Mouse (Mus musculus): Measurements from ENCODE around the gene Gpr155. TPM values are rescaled to one million over a fixed set of nuclear protein-coding genes. Genes with fewer than 3 reads are reported as not detected.

Gpr155 gene
- total and polyA plus RNA-seq, 3 experiments, result 0.23 to 0.99 TPM; not detected in 1

DNA sequence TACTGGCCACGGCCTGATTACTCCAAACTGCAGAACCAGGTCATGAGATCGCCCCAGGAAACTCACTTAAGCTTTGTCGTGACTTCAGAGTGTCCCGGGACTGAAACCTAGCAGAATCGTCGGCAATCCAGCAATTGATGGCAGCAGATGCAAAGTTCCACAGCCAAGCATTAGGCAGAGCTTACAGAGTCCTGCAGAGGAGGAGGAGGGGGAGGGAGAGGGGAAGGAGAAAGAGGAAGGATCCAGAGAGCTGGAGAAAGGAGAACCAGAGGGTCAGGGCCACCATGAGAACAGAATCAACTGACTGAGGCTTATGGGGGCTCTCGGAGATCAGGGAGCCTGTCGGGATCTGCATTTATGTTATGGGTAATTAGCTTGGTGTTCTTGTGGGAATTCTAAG lies 48.0 kb downstream of the Gpr155 start:
- Histone ChIP-seq H3K27me3 (ENCODE audit: control insufficient read depth in 1 of 2, insufficient read depth in 2 of 2, low read length in 2 of 2) (no peaks in the 10 kb centered on the region), H3K9ac (ENCODE audit: control insufficient read depth, low read depth, low read length, poor library complexity, severe bottlenecking) (no peak overlapping the region), H3K9me3 (replicated peaks; ENCODE audit: insufficient read depth, low read length) (no peaks in the 10 kb centered on the region), H3K4me3 (ENCODE audit: control insufficient read depth in 1 of 2, insufficient read depth in 1 of 2, low read depth in 2 of 2, low read length in 2 of 2) (no peak overlapping the region), H3K79me2 (ENCODE audit: control insufficient read depth, insufficient read depth, low read length, poor library complexity) (no peaks in the 10 kb centered on the region), H3K4me1 (ENCODE audit: control insufficient read depth in 1 of 2, insufficient read depth in 2 of 2, low read length in 2 of 2) (no peaks in the 10 kb centered on the region), H3K36me3 (ENCODE audit: control insufficient read depth in 1 of 2, insufficient read depth in 2 of 2, low read length in 2 of 2) (no peaks in the 10 kb centered on the region), H3K27ac (ENCODE audit: control insufficient read depth, low read depth, low read length) (no peak overlapping the region)
- no peak for DNase-seq (ENCODE audit: low read depth, low spot score)
- TF ChIP-seq SMC3 (IDR thresholded peaks at IDR 0.05; ENCODE audit: low read depth, low read length), result no peak
- TF ChIP-seq TBP (IDR thresholded peaks at IDR 0.05; ENCODE audit: low read depth, low read length), result no peak
- TF ChIP-seq MAFK (IDR thresholded peaks at IDR 0.05; ENCODE audit: borderline replicate concordance, low read depth, low read length), result no peak
- no peak for TF ChIP-seq HCFC1 (IDR thresholded peaks at IDR 0.05; ENCODE audit: low read depth, low read length)
- TF ChIP-seq USF1 (IDR thresholded peaks at IDR 0.05; ENCODE audit: low read depth, low read length), result no peak

DNA sequence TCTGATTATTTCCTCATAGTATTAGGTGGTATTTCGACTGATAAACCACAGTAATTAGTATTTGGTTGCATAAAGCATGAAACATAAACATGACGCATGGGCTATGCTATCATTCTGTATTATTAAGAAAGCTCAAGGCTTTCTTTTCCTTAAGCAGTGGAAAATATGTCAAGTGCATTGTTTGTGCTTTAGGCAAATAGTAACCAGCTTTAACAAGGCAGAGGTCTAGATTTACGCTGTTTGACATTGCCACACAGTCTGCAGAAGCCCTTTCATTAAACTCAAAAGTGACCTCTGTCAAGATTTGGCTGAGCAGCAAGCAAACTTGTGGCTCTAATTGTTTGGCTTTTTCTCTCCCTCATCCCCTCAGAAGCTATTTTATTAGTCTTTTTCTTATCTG lies 50.4 kb downstream of the Gpr155 start:
- Histone ChIP-seq H3K79me2 (ENCODE audit: control insufficient read depth, insufficient read depth, low read length, poor library complexity) (no peaks in the 10 kb centered on the region), H3K4me1 (ENCODE audit: control insufficient read depth in 1 of 2, insufficient read depth in 2 of 2, low read length in 2 of 2) (no peaks in the 10 kb centered on the region), H3K9ac (ENCODE audit: control insufficient read depth, low read depth, low read length, poor library complexity, severe bottlenecking) (no peak overlapping the region), H3K27me3 (ENCODE audit: control insufficient read depth in 1 of 2, insufficient read depth in 2 of 2, low read length in 2 of 2) (no peaks in the 10 kb centered on the region), H3K27ac (ENCODE audit: control insufficient read depth, low read depth, low read length) (no peak overlapping the region), H3K9me3 (replicated peaks; ENCODE audit: insufficient read depth, low read length) (no peaks in the 10 kb centered on the region), H3K4me3 (ENCODE audit: control insufficient read depth in 1 of 2, insufficient read depth in 1 of 2, low read depth in 2 of 2, low read length in 2 of 2) (no peak overlapping the region), H3K36me3 (ENCODE audit: control insufficient read depth in 1 of 2, insufficient read depth in 2 of 2, low read length in 2 of 2) (no peaks in the 10 kb centered on the region)
- TF ChIP-seq GATA1 (IDR thresholded peaks at IDR 0.05; ENCODE audit: low read depth, low read length), result no peak
- TF ChIP-seq POLR2AphosphoS2 (IDR thresholded peaks at IDR 0.05; ENCODE audit: low read length), result no peak
- no peak for TF ChIP-seq POLR2AphosphoS5 (IDR thresholded peaks at IDR 0.05; ENCODE audit: borderline replicate concordance, low read depth, low read length)
- TF ChIP-seq TCF12 (IDR thresholded peaks at IDR 0.05; ENCODE audit: low read depth, low read length), result no peak
- TF ChIP-seq EP300 (IDR thresholded peaks at IDR 0.05; ENCODE audit: low read depth in 1 of 2, low read length in 2 of 2), result no peak
- no peak for TF ChIP-seq MYB (IDR thresholded peaks at IDR 0.05; ENCODE audit: low read depth, low read length)
- TF ChIP-seq ZC3H11A (IDR thresholded peaks at IDR 0.05; ENCODE audit: low read depth, low read length), result no peak
- no peak for DNase-seq (ENCODE audit: low read depth, low spot score)

DNA sequence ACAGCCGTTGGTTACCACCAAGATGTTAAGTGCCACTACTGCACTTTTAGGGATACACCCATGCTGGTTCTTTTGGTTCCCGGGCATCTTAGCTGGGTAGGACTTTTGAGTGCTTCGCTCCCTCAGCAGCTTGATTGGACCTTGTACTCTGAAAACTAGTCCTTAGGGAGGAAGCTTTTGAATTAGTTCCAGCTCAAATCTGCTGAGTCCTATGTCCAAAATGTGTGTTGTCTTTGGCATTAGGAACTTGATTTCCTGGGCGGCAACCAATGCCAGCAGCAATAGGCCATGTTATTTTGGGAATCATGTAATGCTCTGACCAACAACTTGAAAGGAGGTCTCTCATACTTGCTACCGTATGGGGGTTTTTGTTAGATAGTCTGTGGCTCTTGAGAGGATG lies 60.5 kb downstream of the Gpr155 start:
- Histone ChIP-seq H3K4me3 (ENCODE audit: control insufficient read depth in 1 of 2, insufficient read depth in 1 of 2, low read depth in 2 of 2, low read length in 2 of 2) (no peak overlapping the region), H3K9me3 (replicated peaks; ENCODE audit: insufficient read depth, low read length) (no peaks in the 10 kb centered on the region), H3K27me3 (ENCODE audit: control insufficient read depth in 1 of 2, insufficient read depth in 2 of 2, low read length in 2 of 2) (no peaks in the 10 kb centered on the region), H3K27ac (ENCODE audit: control insufficient read depth, low read depth, low read length) (no peak overlapping the region), H3K36me3 (ENCODE audit: control insufficient read depth in 1 of 2, insufficient read depth in 2 of 2, low read length in 2 of 2) (no peaks in the 10 kb centered on the region), H3K9ac (ENCODE audit: control insufficient read depth, low read depth, low read length, poor library complexity, severe bottlenecking) (no peak overlapping the region), H3K79me2 (ENCODE audit: control insufficient read depth, insufficient read depth, low read length, poor library complexity) (no peaks in the 10 kb centered on the region), H3K4me1 (ENCODE audit: control insufficient read depth in 1 of 2, insufficient read depth in 2 of 2, low read length in 2 of 2) (no peaks in the 10 kb centered on the region)
- DNase-seq (ENCODE audit: low read depth, low spot score), result no peak
- TF ChIP-seq EP300 (IDR thresholded peaks at IDR 0.05; ENCODE audit: low read depth in 1 of 2, low read length in 2 of 2), result no peak
- TF ChIP-seq ELF1 (IDR thresholded peaks at IDR 0.05; ENCODE audit: low read depth, low read length), result no peak
- no peak for TF ChIP-seq POLR2AphosphoS2 (IDR thresholded peaks at IDR 0.05; ENCODE audit: low read length)
- no peak for TF ChIP-seq MAFK (IDR thresholded peaks at IDR 0.05; ENCODE audit: borderline replicate concordance, low read depth, low read length)
- no peak for TF ChIP-seq ETS1 (IDR thresholded peaks at IDR 0.05; ENCODE audit: low read depth, low read length)
- TF ChIP-seq RCOR1 (IDR thresholded peaks at IDR 0.05; ENCODE audit: low read depth, low read length), result no peak

Data from MEL (cell line).